Mouse (Mus musculus) frontal cortex, postnatal 25 days (tissue): ENCODE results near the gene Atl1.
A peak's percentile ranks its signal among the peaks of the same experiment; 100 is the strongest.

Source experiments
- DNase-seq, 2 experiments: peaks; one replicate each; pipeline ENCODE4 v3.0.0; 2022; ENCODE audit warnings: low spot score in 2 of 2

Atl1 gene

GRCm38 (mm10) chr12:69941655-69942329, 49.4 kb downstream of the Atl1 start:
- no peak for DNase-seq

GRCm38 (mm10) chr12:69945861-69946260, 53.4 kb downstream of the Atl1 start:
- no peak for DNase-seq

DNA sequence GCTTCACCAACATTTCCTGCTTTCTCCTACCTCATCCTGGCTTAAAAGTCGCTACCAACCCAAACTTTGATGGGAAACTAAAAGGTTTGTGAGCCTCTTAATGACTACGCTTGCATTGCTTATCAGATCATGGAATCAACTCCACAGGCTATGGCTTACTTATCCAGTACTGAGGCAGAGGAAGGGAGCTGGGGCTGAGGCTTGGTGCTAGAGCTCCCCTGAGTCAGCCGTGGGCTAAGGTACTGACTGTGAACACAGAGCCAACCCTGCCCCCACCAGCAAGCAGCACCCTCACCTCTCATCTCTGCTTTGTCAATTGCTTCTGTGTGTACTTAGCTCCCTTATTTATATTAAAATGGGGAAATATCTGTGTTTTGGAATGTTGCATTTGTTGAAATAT, 55.1 kb downstream of the Atl1 start:
- no peak for DNase-seq

DNA sequence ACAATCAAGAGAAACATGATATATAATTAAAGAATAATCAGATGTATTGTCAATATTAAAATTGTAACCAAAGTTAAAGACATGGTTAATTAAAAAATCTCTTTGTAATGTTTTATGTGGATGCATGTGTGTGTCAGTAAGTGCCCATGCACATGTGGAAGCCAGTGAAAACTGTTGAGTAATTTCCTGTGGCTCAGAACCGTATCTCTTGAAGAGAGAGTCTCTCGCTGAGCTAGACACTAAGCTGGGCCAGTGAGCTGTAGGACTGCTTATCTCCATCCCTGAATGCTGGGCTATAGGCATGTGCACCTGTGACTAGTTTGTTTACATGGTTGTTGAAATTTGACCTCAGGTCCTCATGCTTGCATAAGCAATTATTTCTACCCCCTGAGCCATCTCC, 65.0 kb downstream of the Atl1 start:
- DNase-seq: no peak

GRCm38 (mm10) chr12:69962468-69962867, 70.1 kb downstream of the Atl1 start:
- DNase-seq: peak; percentile 31 to 46

- no peak for DNase-seq
These were observed 70.7 kb downstream of the Atl1 start for GRCm38 (mm10) chr12:69963141-69963540.

DNA sequence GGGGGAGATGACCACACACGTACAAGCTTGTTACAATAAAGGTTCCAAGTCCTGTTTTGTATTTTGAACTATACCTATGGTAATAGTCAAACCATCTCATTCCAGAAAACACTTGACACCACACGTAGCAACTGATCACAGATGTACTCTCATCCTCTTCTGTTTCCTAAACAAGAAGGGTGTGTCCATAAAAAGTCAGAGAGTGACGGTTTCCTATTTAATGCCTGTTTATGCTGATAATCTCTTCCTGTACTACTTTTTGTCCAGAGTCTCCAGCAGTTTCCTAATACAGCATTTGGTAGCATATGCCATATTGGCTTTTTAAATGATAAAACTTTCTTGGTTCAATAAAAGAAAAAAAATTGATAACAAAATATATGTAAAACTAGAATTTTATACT, 73.2 kb downstream of the Atl1 start:
- no peak for DNase-seq

DNA sequence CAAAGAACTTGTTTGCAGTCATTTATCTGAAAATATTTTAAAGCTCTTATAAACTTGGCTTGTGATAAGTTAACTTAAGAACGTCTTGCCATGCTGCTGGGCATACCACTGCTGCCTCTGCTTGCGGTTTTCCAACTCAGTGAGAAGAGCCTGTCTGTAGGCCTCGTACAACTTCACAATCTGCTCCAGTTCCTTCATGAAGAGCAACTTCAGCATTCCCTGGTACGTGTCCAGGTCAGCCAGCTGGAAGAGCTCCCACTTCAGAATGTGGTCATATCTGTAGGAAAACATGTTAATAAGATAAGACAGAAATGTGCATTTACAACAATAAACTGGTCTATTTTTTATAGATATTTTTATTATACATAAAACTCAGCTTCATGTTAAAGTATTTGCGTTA, 73.7 kb downstream of the Atl1 start:
- no peak for DNase-seq

DNA sequence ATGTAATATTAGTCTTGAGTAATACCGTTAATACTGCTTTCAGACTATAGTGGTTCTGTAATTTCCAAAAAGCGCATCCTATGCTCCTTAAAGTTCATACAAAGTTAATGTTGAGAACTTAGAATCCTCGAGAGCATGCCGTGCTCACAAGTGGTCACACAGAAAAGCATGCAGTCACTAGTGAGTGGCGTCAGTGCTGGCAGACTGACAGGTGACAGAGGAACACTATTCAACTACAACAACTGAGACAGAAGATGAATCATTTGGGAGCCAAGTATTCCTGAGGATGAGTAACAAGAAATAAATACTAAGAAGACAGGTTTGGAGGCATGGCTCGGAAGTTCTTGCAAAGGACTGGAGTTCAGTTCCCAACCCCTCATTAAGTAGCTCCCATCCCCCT, 74.7 kb downstream of the Atl1 start:
- no peak for DNase-seq

- DNase-seq: no peak
These were observed 75.7 kb downstream of the Atl1 start for GRCm38 (mm10) chr12:69968154-69968553.

DNA sequence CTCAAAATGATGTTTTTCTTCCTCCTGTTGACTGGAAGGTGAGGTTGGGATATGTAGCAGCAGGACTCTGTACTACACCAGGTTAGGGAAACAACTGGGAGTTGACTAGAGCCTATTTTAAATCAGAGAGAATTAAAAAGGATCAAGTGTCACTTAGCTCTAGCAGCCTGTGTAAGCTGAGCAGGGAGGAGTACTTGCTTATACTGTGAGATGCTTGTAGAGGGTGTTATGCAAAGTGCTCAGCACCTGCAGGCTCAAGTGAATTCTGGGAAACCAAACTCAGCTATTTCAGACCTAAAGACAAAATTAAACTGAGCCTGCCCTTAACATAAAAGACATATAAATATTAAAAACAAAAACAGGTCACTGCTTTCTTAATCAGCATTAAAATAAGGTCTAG, 81.3 kb downstream of the Atl1 start:
- DNase-seq: no peak

DNA sequence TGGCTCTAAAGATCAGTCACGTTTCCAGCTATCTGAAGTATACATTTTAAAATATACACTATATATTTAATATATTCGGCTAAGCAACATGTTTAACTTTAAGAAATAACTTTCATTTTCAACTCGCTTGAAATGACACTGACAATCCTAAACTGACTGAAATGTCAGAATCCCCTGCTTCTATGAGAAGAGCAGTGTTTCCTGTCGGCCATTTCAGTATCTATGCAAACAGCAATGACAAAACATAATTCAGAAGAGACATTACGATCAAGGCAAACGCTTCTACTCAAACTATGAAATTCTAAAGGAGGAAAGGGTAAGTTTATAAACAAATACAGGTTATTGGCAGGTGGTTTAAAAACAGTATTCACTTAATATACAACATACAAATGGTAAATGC, 84.3 kb downstream of the Atl1 start:
- no peak for DNase-seq

GRCm38 (mm10) chr12:69977376-69977998, 85.1 kb downstream of the Atl1 start:
- no peak for DNase-seq

DNA sequence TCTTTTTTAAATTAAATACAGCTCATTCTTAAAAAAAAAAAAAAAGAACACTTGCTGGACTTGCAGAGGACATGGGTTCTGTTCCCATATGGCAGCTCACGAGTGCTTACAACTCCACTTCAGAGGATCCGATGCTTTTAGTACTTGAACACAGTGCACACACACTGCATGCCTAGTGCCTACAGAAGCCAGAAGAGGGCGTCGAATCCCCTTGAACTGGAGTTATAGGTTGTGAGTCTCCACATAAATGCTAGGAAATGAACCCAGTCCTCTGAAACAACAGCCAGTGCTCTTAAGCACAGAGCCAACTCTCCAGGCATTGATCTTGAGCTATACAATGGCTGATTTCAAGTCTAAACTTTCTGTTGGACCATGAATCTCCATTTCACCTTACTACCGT, 90.5 kb downstream of the Atl1 start:
- no peak for DNase-seq

- no peak for DNase-seq
These were observed 93.1 kb downstream of the Atl1 start for GRCm38 (mm10) chr12:69985546-69985945.

DNA sequence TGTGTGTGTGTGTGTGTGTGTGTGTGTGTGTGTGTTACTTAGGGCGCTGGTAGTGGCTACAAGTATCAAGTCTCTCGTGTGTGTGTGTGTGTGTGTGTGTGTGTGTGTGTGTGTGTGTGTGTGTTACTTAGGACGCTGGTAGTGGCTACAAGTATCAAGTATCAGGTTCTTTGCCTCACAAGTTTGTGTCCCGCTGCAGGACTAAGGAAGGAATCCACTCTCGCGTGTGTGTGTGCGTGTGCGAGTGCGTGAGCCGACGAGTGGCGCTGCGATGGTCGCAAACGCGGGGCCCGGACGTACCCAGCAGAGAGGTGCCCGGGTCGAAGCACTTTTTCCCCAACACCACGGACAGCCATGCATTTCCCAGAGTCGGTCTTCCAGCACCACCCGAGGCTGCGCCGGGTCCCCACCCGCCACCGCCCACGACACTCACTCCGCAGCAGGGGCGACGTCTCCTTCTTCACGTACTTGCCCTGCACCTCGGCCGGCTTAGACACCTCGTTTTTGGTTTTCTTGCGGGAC, 93.9 kb downstream of the Atl1 start:
- peak; percentile 10 to 26 for DNase-seq

GRCm38 (mm10) chr12:69986786-69987497, 94.5 kb downstream of the Atl1 start, which contains the start of gene Sav1:
Sav1 (minus strand) TSS chr12:69987002.
- peak; percentile 75 to 82 for DNase-seq

- DNase-seq: no peak
These were observed 103.0 kb downstream of the Atl1 start for GRCm38 (mm10) chr12:69995382-69995781.

GRCm38 (mm10) chr12:69998186-69998983, 106.0 kb downstream of the Atl1 start:
- no peak for DNase-seq

- DNase-seq: no peak
These were observed 112.7 kb downstream of the Atl1 start for GRCm38 (mm10) chr12:70005103-70005502.

DNA sequence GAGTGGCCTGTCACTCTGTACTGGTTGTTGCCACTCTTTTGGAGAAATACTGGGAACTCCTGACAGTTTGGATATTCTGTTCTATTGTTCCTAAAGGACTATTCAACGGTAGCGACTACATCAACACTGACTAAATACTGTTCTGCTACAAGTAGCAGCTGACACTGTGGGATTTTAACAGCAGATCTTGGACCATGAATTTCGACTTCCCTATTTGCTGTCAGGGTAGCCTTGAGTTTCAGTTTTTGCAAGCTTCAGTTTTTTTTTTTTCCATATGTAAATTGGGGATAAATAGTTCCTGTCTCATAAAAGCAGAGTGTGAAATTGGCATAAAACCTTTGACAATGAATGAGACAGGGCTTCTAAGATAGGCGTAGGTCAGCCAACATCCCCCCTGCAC, 117.9 kb downstream of the Atl1 start:
- DNase-seq: no peak

DNA sequence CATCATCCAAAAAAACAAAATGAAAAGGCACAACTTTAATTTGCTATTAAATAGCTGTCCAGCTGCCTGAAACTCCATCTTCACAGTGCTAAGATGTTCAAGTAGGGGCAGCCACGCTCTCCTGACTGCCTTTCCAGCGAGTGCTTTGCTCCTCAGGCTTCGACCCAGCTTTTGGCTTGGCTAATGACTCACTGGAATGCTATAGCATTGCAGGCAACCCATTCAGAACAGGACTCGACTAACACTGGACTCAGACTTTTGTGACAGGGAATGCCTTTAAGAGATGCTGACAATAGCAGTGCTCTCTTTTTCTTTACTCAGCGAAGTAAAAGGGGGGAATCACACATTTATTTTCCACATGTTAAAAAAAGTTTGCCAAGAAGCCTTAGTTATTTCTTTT, 119.3 kb downstream of the Atl1 start:
- DNase-seq: no peak
